Mouse (Mus musculus) forebrain, embryonic 11.5 days (tissue): ENCODE data around the gene Olfr745. TPM values are rescaled to one million over a fixed set of nuclear protein-coding genes. Genes with fewer than 3 reads are reported as not detected.

ENCODE experiments used
- ATAC-seq: fragments of 200-750 bp; cut with Nextera tagmentation; replicated peaks from 2 replicates; pipeline ENCODE4 v1.8.0; 2017; ENCODE audit warnings: moderate TSS enrichment; ENCODE audit not compliant: low FRiP score
- DNase-seq: peaks from one replicate; pipeline ENCODE4 v3.0.0-alpha.2; 2017; ENCODE audit warnings: low spot score
- H3K27ac ChIP-seq: fragments of 300-500 bp; sonication (generic); 2 replicates; pipeline ENCODE4 v1.5.1; 2014; ENCODE audit warnings: low read depth, low read length
- H3K27me3 ChIP-seq: fragments of 300-500 bp; sonication (generic); 2 replicates; pipeline ENCODE4 v1.6.1; 2014; ENCODE audit warnings: mild to moderate bottlenecking, low read length, mixed read lengths; ENCODE audit not compliant: control insufficient read depth, insufficient read depth
- H3K36me3 ChIP-seq: fragments of 300-500 bp; sonication (generic); 2 replicates; pipeline ENCODE4 v1.6.1; 2014; ENCODE audit warnings: mild to moderate bottlenecking, low read length, moderate library complexity, mixed read lengths; ENCODE audit not compliant: control insufficient read depth, insufficient read depth
- H3K4me1 ChIP-seq: fragments of 300-500 bp; sonication (generic); replicated peaks from 2 replicates; pipeline ENCODE4 v1.6.1; 2014; ENCODE audit warnings: low read length, mixed read lengths; ENCODE audit not compliant: control insufficient read depth, insufficient read depth
- H3K4me2 ChIP-seq: fragments of 300-500 bp; sonication (generic); 2 replicates; pipeline ENCODE4 v1.6.1; 2014; ENCODE audit warnings: low read depth, mild to moderate bottlenecking, low read length, moderate library complexity, mixed read lengths; ENCODE audit not compliant: severe bottlenecking
- H3K4me3 ChIP-seq: fragments of 300-500 bp; sonication (generic); 2 replicates; pipeline ENCODE4 v1.5.1; 2014; ENCODE audit warnings: low read depth, low read length
- H3K9ac ChIP-seq: fragments of 300-500 bp; sonication (generic); 2 replicates; pipeline ENCODE4 v1.6.1; 2014; ENCODE audit warnings: low read length
- H3K9me3 ChIP-seq: fragments of 300-500 bp; sonication (generic); 2 replicates; pipeline ENCODE4 v1.6.1; 2016; ENCODE audit warnings: low read length, mixed read lengths; ENCODE audit not compliant: control insufficient read depth
- WGBS: fragments of 180-500 bp; shearing (Covaris S2); extraction: QIAGEN DNeasy Blood & Tissue Kit; methylation state at CpG from one replicate; pipeline ENCODE4 v1.1.7; 2014; 5-methylcytosine and 5-hydroxymethylcytosine counted together
- polyA plus RNA-seq: library from polyadenylated mRNA; unstranded; fragments of >200 nt; fragmentation: Nextera tagmentation; extraction: Ambion mirVana; gene quantifications from 2 replicates; pipeline ENCODE4 v1.2.1, GENCODE M21; 2014

Olfr745 gene
- polyA plus RNA-seq: not detected in 2 replicates

- no peak within 1 kb of the TSS for H3K9ac ChIP-seq
Measured at GRCm38 (mm10) chr14:50639088-50639487, at the start of gene Olfr745. Gene Olfr745, plus strand, starts transcription at chr14:50639388.

GRCm38 (mm10) chr14:50614579-50614978 lies 24.6 kb upstream of the Olfr745 start, which contains the start of gene Olfr744:
Gene Olfr744, plus strand, starts transcription at chr14:50614879.
- no peak for DNase-seq
- Histone ChIP-seq H3K27ac (no peak within 1 kb of the TSS), H3K36me3 (no peaks in the 10 kb centered on the region), H3K9me3 (no peaks in the 10 kb centered on the region), H3K4me1 (no peaks in the 10 kb centered on the region), H3K4me3 (no peak within 1 kb of the TSS), H3K4me2 (no peak within 1 kb of the TSS), H3K27me3 (no peaks in the 10 kb centered on the region), H3K9ac (no peak within 1 kb of the TSS)
- WGBS: 89% methylated on average over 2 of the region's 2 CpGs
- ATAC-seq: no peak

More at GRCm38 (mm10) chr14:50639088-50639487, at the start of gene Olfr745:
- Histone ChIP-seq H3K27ac (no peak within 1 kb of the TSS), H3K4me3 (no peak within 1 kb of the TSS), H3K4me1 (no peaks in the 10 kb centered on the region), H3K9me3 (no peaks in the 10 kb centered on the region), H3K27me3 (no peaks in the 10 kb centered on the region), H3K4me2 (no peak within 1 kb of the TSS), H3K36me3 (no peaks in the 10 kb centered on the region)
- WGBS: 84% methylated on average over 2 of the region's 2 CpGs
- ATAC-seq (no peak), DNase-seq (no peak)

DNA sequence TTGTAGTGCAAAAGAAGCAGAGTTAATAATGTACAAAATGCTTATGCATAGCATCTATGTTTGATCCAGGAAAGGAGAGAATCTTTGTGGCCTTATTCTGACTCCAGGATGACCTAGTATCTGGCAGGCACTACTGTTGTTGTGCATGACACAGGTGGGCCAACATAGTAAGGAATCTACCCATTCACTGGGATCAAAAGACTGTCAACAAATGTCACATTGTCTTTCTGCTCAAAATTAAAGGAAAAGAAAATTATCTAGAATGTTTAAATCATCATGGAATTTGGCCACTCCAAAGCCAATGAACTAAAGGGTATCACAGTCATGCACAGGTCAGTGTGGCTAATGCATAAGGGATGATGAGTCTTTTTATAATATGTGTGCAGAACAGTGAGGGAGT lies 7.6 kb downstream of the Olfr745 start, which contains the start of gene Olfr746:
TSS of gene Olfr746 (plus strand) at position 301 of the 400 bp plus-strand sequence.
- H3K27me3 ChIP-seq: no peaks in the 10 kb centered on the region
- H3K9me3 ChIP-seq: no peaks in the 10 kb centered on the region
- H3K36me3 ChIP-seq: no peaks in the 10 kb centered on the region
- H3K27ac ChIP-seq: no peak within 1 kb of the TSS
- no peak within 1 kb of the TSS for H3K4me2 ChIP-seq
- DNase-seq (no peak), ATAC-seq (no peak)
- no peaks in the 10 kb centered on the region for H3K4me1 ChIP-seq
- H3K9ac ChIP-seq: no peak within 1 kb of the TSS
- no peak within 1 kb of the TSS for H3K4me3 ChIP-seq

- ATAC-seq: no peak
- WGBS: 95% methylated on average over 3 of the region's 3 CpGs
- Histone ChIP-seq H3K27me3 (no peaks in the 10 kb centered on the region), H3K4me1 (no peaks in the 10 kb centered on the region), H3K36me3 (no peaks in the 10 kb centered on the region), H3K4me2 (no peak within 1 kb of the TSS), H3K9me3 (no peaks in the 10 kb centered on the region), H3K27ac (no peak within 1 kb of the TSS), H3K9ac (no peak within 1 kb of the TSS), H3K4me3 (no peak within 1 kb of the TSS)
- no peak for DNase-seq
Measured at GRCm38 (mm10) chr14:50693106-50693505, 53.9 kb downstream of the Olfr745 start, which contains the start of gene Olfr747. Gene Olfr747, minus strand, starts transcription at chr14:50693206.

Other genes starting within 250 kb of the Olfr745 start
- gene Olfr738, start 231.8 kb upstream of the Olfr745 start, polyA plus RNA-seq: not detected in 2 replicates
- not detected in 2 replicates for gene Olfr739, start 220.8 kb upstream of the Olfr745 start, polyA plus RNA-seq
- not detected in 2 replicates for gene Olfr740, start 193.8 kb upstream of the Olfr745 start, polyA plus RNA-seq
- not detected in 2 replicates for gene Olfr741, start 166.7 kb upstream of the Olfr745 start, polyA plus RNA-seq
- not detected in 2 replicates for gene Olfr742, start 135.8 kb upstream of the Olfr745 start, polyA plus RNA-seq
- gene Olfr743, start 117.5 kb upstream of the Olfr745 start, polyA plus RNA-seq: not detected in 2 replicates
- gene Olfr744, start 24.5 kb upstream of the Olfr745 start, polyA plus RNA-seq: not detected in 2 replicates
- not detected in 2 replicates for gene Olfr746, start 7.7 kb downstream of the Olfr745 start, polyA plus RNA-seq
- gene Olfr747, start 53.8 kb downstream of the Olfr745 start, polyA plus RNA-seq: not detected in 2 replicates
- not detected in 2 replicates for gene Olfr748, start 68.0 kb downstream of the Olfr745 start, polyA plus RNA-seq
- gene Olfr749, start 105.7 kb downstream of the Olfr745 start, polyA plus RNA-seq: not detected in 2 replicates
- gene Ttc5, start 146.1 kb downstream of the Olfr745 start, polyA plus RNA-seq: 101 and 109 TPM in 2 replicates
- not detected in 2 replicates for gene Ccnb1ip1, start 168.3 kb downstream of the Olfr745 start, polyA plus RNA-seq
- 73.9 and 87.7 TPM in 2 replicates for gene Parp2, start 168.5 kb downstream of the Olfr745 start, polyA plus RNA-seq
- gene Tep1, start 231.2 kb downstream of the Olfr745 start, polyA plus RNA-seq: 4.4 and 5.2 TPM in 2 replicates